Mouse (Mus musculus) liver, embryonic 16.5 days (tissue): ENCODE data around the gene Ripor1. TPM values are rescaled to one million over a fixed set of nuclear protein-coding genes. Genes with fewer than 3 reads are reported as not detected.
"Not testable (repeated sequence)": the region's sequence is repeated elsewhere in the genome, so short reads cannot be mapped to it uniquely, and the experiment has no call there.

Source experiments
- ATAC-seq: fragments of 200-750 bp; cut with Nextera tagmentation; 2 replicates; pipeline ENCODE4 v1.8.0; 2017; ENCODE audit warnings: low read depth, mild to moderate bottlenecking, moderate number of reproducible peaks, moderate library complexity
- H3K27ac ChIP-seq: fragments of 300-500 bp; sonication (generic); 2 replicates; pipeline ENCODE4 v1.5.1; 2014; ENCODE audit warnings: mild to moderate bottlenecking, low read length
- H3K27me3 ChIP-seq: fragments of 300-500 bp; sonication (generic); 2 replicates; pipeline ENCODE4 v1.6.1; 2014; ENCODE audit warnings: low read depth, low read length, mixed read lengths; ENCODE audit not compliant: control insufficient read depth, insufficient read depth
- H3K36me3 ChIP-seq: fragments of 300-500 bp; sonication (generic); 2 replicates; pipeline ENCODE4 v1.6.1; 2014; ENCODE audit warnings: mild to moderate bottlenecking; ENCODE audit not compliant: control insufficient read depth, insufficient read depth
- H3K4me1 ChIP-seq: fragments of 300-500 bp; sonication (generic); 2 replicates; pipeline ENCODE4 v1.6.1; 2014; ENCODE audit warnings: low read depth, low read length, mixed read lengths; ENCODE audit not compliant: control insufficient read depth
- H3K4me2 ChIP-seq: fragments of 300-500 bp; sonication (generic); 2 replicates; pipeline ENCODE4 v1.6.1; 2014; ENCODE audit warnings: low read depth, low read length, mixed read lengths
- H3K4me3 ChIP-seq: fragments of 300-500 bp; sonication (generic); 2 replicates; pipeline ENCODE4 v1.5.1; 2014; ENCODE audit warnings: low read depth, mild to moderate bottlenecking, low read length
- H3K9ac ChIP-seq: fragments of 300-500 bp; sonication (generic); 2 replicates; pipeline ENCODE4 v1.6.1; 2014; ENCODE audit warnings: low read depth, low read length
- H3K9me3 ChIP-seq: fragments of 300-500 bp; sonication (generic); replicated peaks from 2 replicates; pipeline ENCODE4 v1.6.1; 2016; ENCODE audit warnings: low read length; ENCODE audit not compliant: control insufficient read depth
- whole genome bisulfite sequencing: fragments of 180-500 bp; shearing (Covaris S2); extraction: QIAGEN DNeasy Blood & Tissue Kit; methylation state at CpG from one replicate; pipeline ENCODE4 v1.1.7; 2014; ENCODE audit not compliant: insufficient replicate concordance; 5-methylcytosine and 5-hydroxymethylcytosine counted together
- polyA plus RNA-seq: library from polyadenylated mRNA; unstranded; fragments of >200 nt; fragmentation: Nextera tagmentation; extraction: Ambion mirVana; gene quantifications from 2 replicates; pipeline ENCODE4 v1.2.1, GENCODE M21; 2015

Gene Ripor1
- 7.3 and 8.3 TPM in 2 replicates for polyA plus RNA-seq

GRCm38 (mm10) chr8:105604804-105605381 is at the start of gene Ripor1:
Gene Ripor1, plus strand, starts transcription at chr8:105605255.
- no peaks in the 10 kb centered on the region for H3K36me3 ChIP-seq
- no peaks in the 10 kb centered on the region; the same call in 1 of the 2 replicates for H3K27me3 ChIP-seq
- WGBS, result 0% methylated on average over 20 of the region's 42 CpGs
- no peaks in the 10 kb centered on the region for H3K9me3 ChIP-seq
- peak within 1 kb of the TSS; percentile 82 for H3K9ac ChIP-seq
- ATAC-seq, result peak; percentile 80
- peak within 1 kb of the TSS; percentile 72 for H3K4me3 ChIP-seq
- H3K4me1 ChIP-seq, result peaks cover 55% of the 10 kb centered on the region
- peak within 1 kb of the TSS; percentile 76 for H3K27ac ChIP-seq
- H3K4me2 ChIP-seq, result peak within 1 kb of the TSS; percentile 97

DNA sequence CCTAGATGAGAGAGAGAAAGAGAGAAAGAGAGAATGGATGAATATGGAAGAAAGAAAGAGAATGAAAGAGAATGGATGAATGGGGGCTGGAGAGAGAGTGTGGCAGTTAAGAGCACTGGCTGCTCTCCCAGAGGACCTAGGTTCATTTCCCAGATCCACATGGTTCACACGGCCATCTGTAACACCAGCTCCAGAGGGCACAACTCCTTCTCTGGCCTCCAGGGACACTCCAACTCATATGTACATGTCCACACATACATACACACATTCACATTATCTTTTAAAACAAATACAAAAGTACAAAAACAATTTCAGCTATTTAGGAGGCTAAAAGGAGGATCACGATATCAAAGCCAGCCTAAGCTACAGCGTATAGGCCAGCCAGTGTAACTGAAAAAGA is 42.2 kb upstream of the Ripor1 start:
- WGBS, result 81% methylated on average over 3 of the region's 3 CpGs
- Histone ChIP-seq H3K4me2 (no peak overlapping the region), H3K27me3 (no peaks in the 10 kb centered on the region), H3K36me3 (no peaks in the 10 kb centered on the region), H3K9me3 (no peaks in the 10 kb centered on the region), H3K27ac (no peak overlapping the region), H3K4me3 (no peak overlapping the region), H3K9ac (no peak overlapping the region), H3K4me1 (peaks cover 22% of the 10 kb centered on the region)
- ATAC-seq, result no peak

DNA sequence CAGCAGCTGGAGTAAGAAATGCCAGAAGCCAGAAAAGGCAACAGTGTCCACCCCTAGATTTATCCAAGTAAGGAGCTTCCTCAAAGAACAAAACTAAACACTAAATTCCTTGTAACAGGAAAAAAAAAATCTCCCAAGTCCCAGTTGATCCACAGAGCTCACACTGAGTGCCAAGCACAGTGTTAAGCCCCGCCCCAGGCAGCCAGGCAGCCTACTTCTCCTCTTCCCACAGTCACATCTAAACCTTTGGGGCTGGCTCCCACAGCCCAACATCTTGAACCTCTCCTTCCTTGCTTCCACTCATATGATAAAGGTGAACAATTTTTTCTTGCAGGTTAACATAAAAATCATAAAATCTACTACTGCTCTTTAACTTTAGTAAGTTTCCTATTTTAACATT is 41.2 kb upstream of the Ripor1 start:
- 76% methylated on average over 1 of the region's 1 CpGs for WGBS
- H3K4me1 ChIP-seq, result peaks cover 22% of the 10 kb centered on the region

DNA sequence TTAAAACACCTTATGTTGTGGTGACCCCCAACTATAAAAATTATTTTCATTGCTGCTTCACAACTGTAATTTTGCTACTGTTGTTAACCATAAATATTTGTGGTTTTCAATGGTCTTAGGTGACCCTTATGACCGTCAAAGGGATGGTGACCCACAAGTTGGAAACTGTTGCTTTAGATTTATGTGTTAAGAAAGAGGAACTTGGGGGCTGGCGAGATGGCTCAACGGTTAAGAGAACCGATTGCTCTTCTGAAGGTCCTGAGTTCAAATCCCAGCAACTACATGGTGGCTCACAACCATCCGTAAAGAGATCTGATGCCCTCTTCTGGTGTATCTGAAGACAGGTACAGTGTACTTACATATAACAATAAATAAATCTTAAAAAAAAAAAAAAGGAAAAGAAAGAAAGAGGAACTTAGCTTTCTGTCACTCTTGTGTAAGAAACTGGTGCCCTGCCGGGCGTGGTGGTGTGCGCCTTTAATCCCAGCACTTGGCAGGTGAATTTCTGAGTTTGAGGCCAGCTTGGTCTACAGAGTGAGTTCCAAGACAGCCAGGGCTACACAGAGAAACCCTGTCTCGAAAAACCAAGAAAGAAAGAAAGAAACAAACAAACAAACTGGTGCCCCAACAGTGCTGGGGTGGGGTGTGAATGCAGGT is 40.4 kb upstream of the Ripor1 start:
- peak overlapping the region; percentile 89 for H3K27ac ChIP-seq
- 25% methylated on average over 9 of the region's 9 CpGs for WGBS
- peak overlapping the region; percentile 94 for H3K4me3 ChIP-seq
- not testable (repeated sequence) for H3K36me3 ChIP-seq, ATAC-seq, H3K27me3 ChIP-seq, H3K9me3 ChIP-seq
- peaks cover 22% of the 10 kb centered on the region for H3K4me1 ChIP-seq
- H3K4me2 ChIP-seq, result peak overlapping the region; percentile 79
- H3K9ac ChIP-seq, result peak overlapping the region; percentile 97

More for the DNA sequence above, 41.2 kb upstream of the Ripor1 start:
- no peak for ATAC-seq
- H3K9me3 ChIP-seq, result no peaks in the 10 kb centered on the region
- no peaks in the 10 kb centered on the region for H3K27me3 ChIP-seq
- no peak overlapping the region for H3K4me3 ChIP-seq
- H3K9ac ChIP-seq, result no peak overlapping the region; the same call in 1 of the 2 replicates
- H3K27ac ChIP-seq, result no peak overlapping the region
- H3K36me3 ChIP-seq, result no peaks in the 10 kb centered on the region
- no peak overlapping the region for H3K4me2 ChIP-seq

DNA sequence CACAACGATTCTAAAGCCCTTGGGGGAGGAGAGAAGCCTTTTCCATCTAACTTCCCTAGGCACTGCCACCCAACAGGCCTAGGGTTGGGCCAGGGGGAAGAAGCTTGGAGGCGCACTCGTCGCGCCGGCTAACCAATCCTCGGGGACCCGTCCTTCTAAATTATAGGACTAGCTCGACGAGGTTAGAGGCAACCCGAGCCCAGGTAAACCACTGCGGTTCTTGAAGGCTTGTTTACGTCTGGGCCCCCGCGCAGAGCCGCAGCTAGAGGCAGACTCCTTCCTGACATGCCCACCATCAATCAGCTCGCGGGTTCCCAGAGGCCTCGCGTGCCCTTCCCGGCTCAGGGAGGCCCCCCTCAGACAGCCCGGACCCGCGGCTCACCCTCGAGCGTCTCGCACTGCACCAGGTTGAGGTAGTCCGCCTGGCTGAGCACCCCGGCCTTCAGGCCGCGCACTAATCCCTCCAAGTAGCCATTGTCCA is 39.6 kb upstream of the Ripor1 start:
- H3K4me3 ChIP-seq, result peak overlapping the region; percentile 94
- no peaks in the 10 kb centered on the region for H3K27me3 ChIP-seq
- peak overlapping the region; percentile 79 for H3K4me2 ChIP-seq
- peak overlapping the region; percentile 89 for H3K27ac ChIP-seq
- no peaks in the 10 kb centered on the region for H3K36me3 ChIP-seq
- ATAC-seq, result peak; percentile 33
- peaks cover 22% of the 10 kb centered on the region for H3K4me1 ChIP-seq
- no peaks in the 10 kb centered on the region for H3K9me3 ChIP-seq
- under 1% methylated on average over 31 of the region's 31 CpGs for WGBS
- peak overlapping the region; percentile 97 for H3K9ac ChIP-seq

GRCm38 (mm10) chr8:105565952-105566702 is 38.9 kb upstream of the Ripor1 start, which contains the start of gene Atp6v0d1:
Gene Atp6v0d1, minus strand, starts transcription at chr8:105566047.
- no peaks in the 10 kb centered on the region for H3K36me3 ChIP-seq

DNA sequence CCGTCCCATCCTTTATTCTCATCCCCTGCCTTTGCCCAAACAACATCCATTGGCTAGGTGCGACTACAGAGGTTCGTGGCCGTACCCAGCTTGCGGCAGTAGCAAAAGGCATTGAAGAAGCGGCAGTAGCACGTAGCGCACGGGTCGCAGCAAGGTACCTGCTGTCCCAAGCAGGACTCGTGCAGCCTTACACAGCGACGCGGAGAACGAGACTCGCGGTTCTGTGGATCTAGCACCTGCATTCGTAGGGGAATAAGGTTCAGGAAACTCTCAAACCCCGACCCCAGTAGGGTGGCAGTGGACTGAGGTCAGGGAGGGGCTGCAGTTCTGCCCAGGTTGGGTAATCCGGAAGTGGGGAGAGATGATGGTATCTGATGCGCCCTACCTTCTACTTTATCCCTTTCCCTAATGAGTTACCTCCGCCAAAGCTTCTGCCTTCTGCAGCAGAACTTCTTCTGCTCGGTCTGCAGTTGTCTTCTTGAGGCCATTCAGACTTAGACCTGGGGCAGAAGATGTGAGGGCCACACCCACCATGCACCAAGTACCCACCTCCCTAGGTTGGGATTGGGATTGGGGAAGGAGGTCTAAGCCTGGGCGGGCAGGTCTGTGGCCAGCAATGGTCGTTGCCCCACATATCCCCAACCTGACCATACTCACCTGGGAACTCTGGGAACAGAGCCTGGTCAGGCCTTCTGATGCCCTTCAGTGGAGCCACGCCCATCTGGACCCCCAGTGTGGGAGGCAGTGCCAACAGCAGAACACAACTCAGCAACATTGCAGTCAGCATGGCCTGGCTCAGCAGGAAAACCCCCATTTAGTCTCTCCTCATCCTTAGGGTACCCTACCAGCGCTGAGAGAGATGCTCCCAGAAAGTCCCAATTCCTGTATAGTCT is 38.1 kb upstream of the Ripor1 start:
- Histone ChIP-seq H3K36me3 (no peaks in the 10 kb centered on the region), H3K4me1 (peaks cover 20% of the 10 kb centered on the region), H3K4me3 (peak overlapping the region; percentile 94), H3K9ac (peak overlapping the region; percentile 73), H3K4me2 (peak overlapping the region; percentile 94), H3K27ac (peak overlapping the region; percentile 77), H3K9me3 (no peaks in the 10 kb centered on the region), H3K27me3 (no peaks in the 10 kb centered on the region)
- ATAC-seq, result no peak
- 24% methylated on average over 27 of the region's 27 CpGs for WGBS

More at GRCm38 (mm10) chr8:105565952-105566702, 38.9 kb upstream of the Ripor1 start, which contains the start of gene Atp6v0d1:
- H3K27ac ChIP-seq, result peak within 1 kb of the TSS; percentile 89
- peak within 1 kb of the TSS; percentile 97 for H3K9ac ChIP-seq
- ATAC-seq, result peak; percentile 99
- H3K27me3 ChIP-seq, result no peaks in the 10 kb centered on the region
- H3K9me3 ChIP-seq, result no peaks in the 10 kb centered on the region
- peak within 1 kb of the TSS; percentile 94 for H3K4me3 ChIP-seq
- 2% methylated on average over 53 of the region's 53 CpGs for WGBS
- H3K4me2 ChIP-seq, result peak within 1 kb of the TSS; percentile 94
- H3K4me1 ChIP-seq, result peaks cover 22% of the 10 kb centered on the region

DNA sequence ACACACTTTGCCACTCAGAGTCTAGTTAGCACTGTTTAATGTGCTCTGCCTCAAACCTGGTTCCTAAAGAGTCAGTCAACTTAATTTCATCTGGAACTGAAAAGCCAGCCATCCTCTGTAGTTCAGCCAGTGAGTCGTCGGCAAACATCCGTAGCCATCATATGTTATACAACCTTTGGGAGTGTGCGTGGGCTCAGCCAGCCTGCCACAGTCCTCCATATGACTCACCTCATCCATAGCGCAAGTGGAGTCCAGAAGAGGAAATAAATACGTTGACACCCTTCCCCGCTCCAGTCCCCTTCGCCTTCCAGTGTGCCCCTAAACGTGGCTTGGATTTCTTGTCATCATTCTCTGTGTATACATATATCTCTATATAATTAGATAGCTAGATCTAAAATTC is 33.2 kb upstream of the Ripor1 start:
- Histone ChIP-seq H3K4me2 (no peak overlapping the region), H3K9me3 (no peaks in the 10 kb centered on the region), H3K36me3 (no peaks in the 10 kb centered on the region), H3K27me3 (no peaks in the 10 kb centered on the region), H3K9ac (no peak overlapping the region), H3K4me1 (peaks cover 6% of the 10 kb centered on the region), H3K4me3 (no peak overlapping the region), H3K27ac (no peak overlapping the region)
- no peak for ATAC-seq
- WGBS, result 70% methylated on average over 9 of the region's 9 CpGs
